Mouse (Mus musculus): ENCODE measurements around the gene Capn2. TPM values are rescaled to one million over a fixed set of nuclear protein-coding genes. Genes with fewer than 3 reads are reported as not detected.

Capn2 gene
- polyA plus RNA-seq, 1 experiment from 2014 or later, result 24.1 TPM

GRCm38 (mm10) chr1:182550761-182551160 lies 33.4 kb upstream of the Capn2 start:
- ATAC-seq (ENCODE audit: insufficient read depth), result no peak
- H3K9me3 ChIP-seq (replicated peaks), result no peaks in the 10 kb centered on the region
- no peaks in the 10 kb centered on the region for H3K36me3 ChIP-seq (replicated peaks)
- no peak overlapping the region for H3K9ac ChIP-seq
- no peak overlapping the region for H3K4me3 ChIP-seq (replicated peaks)
- no peaks in the 10 kb centered on the region for H3K27me3 ChIP-seq
- no peak overlapping the region for H3K27ac ChIP-seq (replicated peaks)
- no peaks in the 10 kb centered on the region for H3K4me1 ChIP-seq (replicated peaks)
- WGBS (ENCODE audit: insufficient replicate concordance), result 60% methylated on average over 8 of the region's 8 CpGs
- H3K4me2 ChIP-seq, result no peak overlapping the region

GRCm38 (mm10) chr1:182543906-182544305 lies 26.5 kb upstream of the Capn2 start:
- Histone ChIP-seq H3K27me3 (no peaks in the 10 kb centered on the region), H3K36me3 (replicated peaks) (no peaks in the 10 kb centered on the region), H3K27ac (replicated peaks) (no peak overlapping the region), H3K9me3 (replicated peaks) (no peaks in the 10 kb centered on the region), H3K4me1 (replicated peaks) (peaks cover 3% of the 10 kb centered on the region; the same call in 1 of the 2 replicates), H3K4me2 (no peak overlapping the region), H3K4me3 (replicated peaks) (no peak overlapping the region), H3K9ac (no peak overlapping the region)
- WGBS (ENCODE audit: insufficient replicate concordance), result 26% methylated on average over 1 of the region's 1 CpGs
- no peak for ATAC-seq (ENCODE audit: insufficient read depth)

GRCm38 (mm10) chr1:182543136-182543535 lies 25.7 kb upstream of the Capn2 start:
- no peak overlapping the region for H3K9ac ChIP-seq
- no peak overlapping the region for H3K27ac ChIP-seq (replicated peaks)
- 34% methylated on average over 8 of the region's 8 CpGs for WGBS (ENCODE audit: insufficient replicate concordance)
- no peaks in the 10 kb centered on the region for H3K27me3 ChIP-seq
- H3K4me1 ChIP-seq (replicated peaks), result peaks cover 3% of the 10 kb centered on the region; the same call in 1 of the 2 replicates
- no peak overlapping the region for H3K4me2 ChIP-seq
- no peaks in the 10 kb centered on the region for H3K36me3 ChIP-seq (replicated peaks)
- H3K4me3 ChIP-seq (replicated peaks), result no peak overlapping the region
- no peaks in the 10 kb centered on the region for H3K9me3 ChIP-seq (replicated peaks)
- ATAC-seq (ENCODE audit: insufficient read depth), result no peak

- Histone ChIP-seq H3K36me3 (replicated peaks) (no peaks in the 10 kb centered on the region), H3K27ac (replicated peaks) (no peak overlapping the region), H3K9ac (no peak overlapping the region), H3K4me2 (no peak overlapping the region), H3K4me3 (replicated peaks) (no peak overlapping the region), H3K4me1 (replicated peaks) (peaks cover 3% of the 10 kb centered on the region; the same call in 1 of the 2 replicates), H3K27me3 (no peaks in the 10 kb centered on the region), H3K9me3 (replicated peaks) (no peaks in the 10 kb centered on the region)
- WGBS (ENCODE audit: insufficient replicate concordance), result 58% methylated on average over 5 of the region's 5 CpGs
- no peak for ATAC-seq (ENCODE audit: insufficient read depth)
Measured at GRCm38 (mm10) chr1:182542110-182542509, 24.7 kb upstream of the Capn2 start.

- no peaks in the 10 kb centered on the region for H3K27me3 ChIP-seq
- 0 out of 2 replicates have a peak, but pooled peaks have one; percentile 22 for ATAC-seq (ENCODE audit: insufficient read depth)
- H3K27ac ChIP-seq (replicated peaks), result no peak overlapping the region
- H3K4me2 ChIP-seq, result peak overlapping the region; percentile 53
- H3K9me3 ChIP-seq (replicated peaks), result no peaks in the 10 kb centered on the region
- whole genome bisulfite sequencing (ENCODE audit: insufficient replicate concordance), result 21% methylated on average over 9 of the region's 9 CpGs
- no peak overlapping the region for H3K9ac ChIP-seq
- H3K4me3 ChIP-seq (replicated peaks), result peak overlapping the region; percentile 17; the same call in 1 of the 2 replicates
- H3K36me3 ChIP-seq (replicated peaks), result no peaks in the 10 kb centered on the region
- peaks cover 3% of the 10 kb centered on the region; the same call in 1 of the 2 replicates for H3K4me1 ChIP-seq (replicated peaks)
Measured at GRCm38 (mm10) chr1:182539023-182539940, 21.9 kb upstream of the Capn2 start.

GRCm38 (mm10) chr1:182535080-182535481 lies 17.7 kb upstream of the Capn2 start:
- H3K4me2 ChIP-seq, result no peak overlapping the region
- H3K4me1 ChIP-seq (replicated peaks), result no peaks in the 10 kb centered on the region; the same call in 1 of the 2 replicates
- H3K27me3 ChIP-seq, result no peaks in the 10 kb centered on the region
- H3K9ac ChIP-seq, result no peak overlapping the region
- no peaks in the 10 kb centered on the region for H3K36me3 ChIP-seq (replicated peaks)
- ATAC-seq (ENCODE audit: insufficient read depth), result no peak
- H3K9me3 ChIP-seq (replicated peaks), result no peaks in the 10 kb centered on the region
- WGBS (ENCODE audit: insufficient replicate concordance), result 60% methylated on average over 3 of the region's 3 CpGs
- no peak overlapping the region for H3K4me3 ChIP-seq (replicated peaks)
- no peak overlapping the region for H3K27ac ChIP-seq (replicated peaks)

GRCm38 (mm10) chr1:182533583-182533982 lies 16.2 kb upstream of the Capn2 start:
- Histone ChIP-seq H3K4me2 (no peak overlapping the region), H3K9ac (no peak overlapping the region), H3K4me3 (replicated peaks) (no peak overlapping the region), H3K4me1 (replicated peaks) (0 out of 2 replicates have a peak, but pooled peaks cover under 1% of the 10 kb centered on the region), H3K27ac (replicated peaks) (no peak overlapping the region), H3K36me3 (replicated peaks) (no peaks in the 10 kb centered on the region), H3K9me3 (replicated peaks) (no peaks in the 10 kb centered on the region), H3K27me3 (no peaks in the 10 kb centered on the region)
- WGBS (ENCODE audit: insufficient replicate concordance), result 58% methylated on average over 3 of the region's 3 CpGs
- no peak for ATAC-seq (ENCODE audit: insufficient read depth)

GRCm38 (mm10) chr1:182527921-182528858 lies 10.8 kb upstream of the Capn2 start:
- H3K9ac ChIP-seq, result no peak overlapping the region
- no peaks in the 10 kb centered on the region for H3K9me3 ChIP-seq (replicated peaks)
- H3K36me3 ChIP-seq (replicated peaks), result no peaks in the 10 kb centered on the region
- no peak overlapping the region for H3K4me3 ChIP-seq (replicated peaks)
- peaks cover 15% of the 10 kb centered on the region for H3K27me3 ChIP-seq
- peak overlapping the region; percentile 41 for H3K4me2 ChIP-seq
- peak; percentile 52; the same call in 1 of the 2 replicates for ATAC-seq (ENCODE audit: insufficient read depth)
- peaks cover 16% of the 10 kb centered on the region; the same call in 1 of the 2 replicates for H3K4me1 ChIP-seq (replicated peaks)
- 0 out of 2 replicates have a peak overlapping the region, but pooled peaks have one; percentile 14 for H3K27ac ChIP-seq (replicated peaks)
- 7% methylated on average over 19 of the region's 19 CpGs for WGBS (ENCODE audit: insufficient replicate concordance)

- Histone ChIP-seq H3K27ac (replicated peaks) (no peak overlapping the region), H3K4me1 (replicated peaks) (peaks cover 16% of the 10 kb centered on the region; the same call in 1 of the 2 replicates), H3K27me3 (peaks cover 15% of the 10 kb centered on the region), H3K9me3 (replicated peaks) (no peaks in the 10 kb centered on the region), H3K4me2 (no peak overlapping the region), H3K4me3 (replicated peaks) (no peak overlapping the region), H3K36me3 (replicated peaks) (no peaks in the 10 kb centered on the region), H3K9ac (no peak overlapping the region)
- 52% methylated on average over 13 of the region's 13 CpGs for WGBS (ENCODE audit: insufficient replicate concordance)
- ATAC-seq (ENCODE audit: insufficient read depth), result no peak
Measured at GRCm38 (mm10) chr1:182527261-182527766, 9.9 kb upstream of the Capn2 start.

- Histone ChIP-seq H3K9ac (no peak overlapping the region), H3K27me3 (peaks cover 15% of the 10 kb centered on the region), H3K9me3 (replicated peaks) (no peaks in the 10 kb centered on the region), H3K27ac (replicated peaks) (no peak overlapping the region), H3K4me1 (replicated peaks) (peaks cover 16% of the 10 kb centered on the region; the same call in 1 of the 2 replicates), H3K4me2 (no peak overlapping the region), H3K36me3 (replicated peaks) (no peaks in the 10 kb centered on the region), H3K4me3 (replicated peaks) (no peak overlapping the region)
- 72% methylated on average over 3 of the region's 3 CpGs for WGBS (ENCODE audit: insufficient replicate concordance)
- ATAC-seq (ENCODE audit: insufficient read depth), result no peak
Measured at GRCm38 (mm10) chr1:182525601-182526000, 8.2 kb upstream of the Capn2 start.
